Mouse (Mus musculus): ENCODE measurements around the gene Mrpl14. TPM values are rescaled to one million over a fixed set of nuclear protein-coding genes. Genes with fewer than 3 reads are reported as not detected.

Mrpl14 gene
- polyA plus RNA-seq, 3 experiments from 2014 or later, result 74.5 to 88.1 (median 87.7) TPM

DNA sequence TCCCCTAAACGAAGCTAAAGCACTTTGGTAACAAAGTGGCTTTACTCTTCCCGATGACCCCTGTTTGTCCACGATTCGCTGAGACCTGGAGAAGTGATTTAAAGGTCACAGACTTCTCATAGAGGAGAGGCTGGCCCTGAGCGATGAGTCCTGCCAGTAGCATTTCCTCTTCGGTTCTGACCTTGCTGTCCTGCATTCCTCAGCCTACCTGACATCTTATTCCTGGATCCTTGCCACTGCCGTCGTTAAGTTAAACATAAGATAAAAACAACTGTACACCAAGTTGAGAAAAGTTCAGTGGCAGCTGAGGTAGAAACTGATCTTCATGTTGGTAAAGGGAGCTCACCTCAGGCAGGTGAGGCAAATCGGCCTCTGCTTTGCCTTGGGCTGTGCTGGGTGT is 3.0 kb downstream of the Mrpl14 start:
- ATAC-seq, result no peak

DNA sequence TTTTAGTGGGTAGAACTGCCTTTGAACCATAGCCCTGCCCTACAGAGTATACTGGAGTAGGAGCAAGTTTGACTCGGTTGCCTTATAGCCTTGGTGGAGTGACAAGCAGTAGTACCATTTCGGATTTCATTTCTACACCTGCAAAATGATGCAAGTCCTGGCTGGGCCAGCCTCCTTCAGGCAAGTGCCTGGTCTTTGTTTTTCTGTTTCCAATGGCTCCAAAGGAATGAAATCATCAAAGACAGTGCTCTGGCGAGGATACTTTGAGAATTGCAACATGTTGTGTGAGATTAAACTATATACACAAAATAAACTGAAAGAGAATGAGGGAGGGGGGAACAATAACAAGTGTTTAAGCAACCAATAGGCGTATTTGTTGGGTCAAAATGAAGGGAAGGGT is 3.9 kb downstream of the Mrpl14 start:
- ATAC-seq, result no peak

DNA sequence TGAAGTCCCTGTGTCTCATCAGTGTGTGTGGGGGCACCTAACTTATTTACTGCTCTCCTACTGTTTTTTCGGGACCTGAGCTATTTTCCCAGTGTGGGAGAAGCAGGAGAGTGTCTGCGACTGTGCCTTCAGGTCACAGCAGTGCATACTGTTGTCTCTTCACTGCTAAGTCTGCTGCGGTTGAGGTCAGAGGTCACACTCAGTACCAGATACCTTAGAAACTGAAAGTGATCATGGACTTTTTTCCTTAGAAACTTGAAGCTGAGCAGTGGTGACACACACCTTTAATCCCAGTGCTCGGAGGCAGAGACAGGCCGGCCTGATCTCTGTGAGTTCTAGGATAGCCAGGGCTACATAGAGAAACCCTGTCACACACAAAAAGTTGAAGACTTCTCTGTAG is 6.0 kb downstream of the Mrpl14 start:
- ATAC-seq, result no peak

DNA sequence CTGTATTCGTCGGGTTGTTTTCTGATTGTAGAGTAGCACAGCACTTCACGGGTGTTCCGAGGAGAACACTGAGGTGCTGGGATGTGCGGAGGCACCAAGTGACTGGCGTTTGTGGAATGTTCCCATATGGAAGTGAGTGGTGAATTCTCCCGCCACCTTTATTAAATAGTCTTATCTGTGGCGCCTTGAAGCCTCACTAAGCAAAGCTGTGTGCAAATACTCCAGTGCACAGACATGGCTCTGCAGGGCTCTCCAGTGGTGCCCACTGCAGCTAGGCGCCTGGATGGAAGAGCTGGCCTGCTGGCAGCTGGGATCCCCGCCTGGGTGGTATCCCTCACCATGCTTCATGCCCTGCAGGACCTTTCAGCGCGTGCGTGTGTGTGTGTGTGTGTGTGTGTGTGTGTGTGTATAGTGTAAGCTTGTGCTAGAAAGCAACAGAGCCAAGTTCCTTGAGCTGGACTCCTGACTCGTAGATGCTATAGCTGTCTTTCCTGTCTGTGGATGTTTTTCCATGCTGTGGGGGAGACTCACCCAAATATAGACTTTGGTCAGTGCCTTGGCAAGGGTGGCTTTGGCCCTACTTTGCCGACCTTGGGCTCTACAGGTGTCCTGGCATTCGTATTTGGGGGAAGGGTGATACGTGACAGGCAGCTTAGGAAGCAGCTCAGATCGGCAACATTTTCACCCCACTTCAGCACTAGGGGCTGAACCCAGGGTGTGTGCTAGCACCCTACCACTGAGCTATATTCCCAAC is 7.9 kb downstream of the Mrpl14 start:
- ATAC-seq, result no peak

DNA sequence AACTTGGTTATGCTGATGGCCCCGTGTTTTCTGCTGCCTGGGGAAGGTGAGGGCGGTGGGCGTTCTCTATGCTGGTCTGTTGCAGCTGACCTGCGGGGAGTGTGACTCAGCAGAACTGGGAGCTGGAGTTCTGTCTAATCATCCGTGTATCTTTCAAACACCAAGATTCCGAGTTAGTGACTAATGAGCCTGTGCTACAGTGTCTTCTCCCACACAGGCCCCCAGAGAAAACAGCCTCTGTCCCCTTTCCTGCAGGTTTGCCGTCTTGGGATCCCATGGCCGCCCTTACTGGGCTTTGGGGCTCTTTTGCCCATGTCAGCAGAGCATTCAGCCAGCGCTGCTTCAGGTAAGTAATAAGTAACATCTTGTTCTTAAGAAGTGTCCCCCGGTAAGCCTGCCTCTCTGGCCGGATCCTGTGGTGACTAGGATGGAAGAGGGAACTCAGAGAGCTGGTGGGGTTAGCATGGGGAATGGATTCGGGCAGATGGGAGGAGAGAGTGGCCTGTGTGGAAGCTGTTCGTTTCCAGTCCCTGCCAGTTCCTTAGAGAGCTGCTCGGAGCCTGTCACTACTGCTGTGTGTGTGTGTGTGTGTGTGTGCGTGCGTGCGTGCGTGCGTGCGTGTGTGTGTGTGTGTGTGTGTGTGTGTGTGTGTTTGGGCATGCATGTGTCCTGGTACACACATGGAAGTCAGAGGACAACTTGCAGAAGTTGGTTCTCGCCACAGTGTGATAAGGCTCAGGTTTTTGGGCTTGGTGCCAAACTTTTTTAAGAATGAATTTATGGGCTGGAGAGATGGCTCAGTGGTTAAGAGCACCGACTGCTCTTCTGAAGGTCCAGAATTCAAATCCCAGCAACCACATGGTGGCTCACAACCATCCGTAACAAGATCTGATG is 9.4 kb downstream of the Mrpl14 start:
- ATAC-seq, result no peak

DNA sequence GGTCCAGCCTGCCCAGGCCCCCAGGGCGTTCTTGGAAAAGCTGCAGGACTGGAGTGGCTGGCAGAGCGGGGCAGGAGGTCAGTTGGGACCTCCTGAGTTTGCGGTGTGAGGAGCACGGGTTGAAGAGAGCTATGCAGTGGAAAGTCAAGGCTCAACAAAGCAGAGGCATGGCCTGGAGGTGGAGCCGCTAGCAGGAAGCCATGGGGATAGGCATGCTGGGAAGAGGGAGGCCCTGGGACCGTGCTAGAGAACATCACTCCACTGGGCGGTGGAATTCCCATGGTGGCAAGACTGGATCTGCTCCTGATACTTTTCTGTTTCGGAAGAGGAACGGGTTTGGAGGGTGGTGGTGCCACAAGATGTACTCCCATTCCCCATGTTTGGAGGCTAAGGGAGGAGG is 10.9 kb downstream of the Mrpl14 start:
- no peak for ATAC-seq

DNA sequence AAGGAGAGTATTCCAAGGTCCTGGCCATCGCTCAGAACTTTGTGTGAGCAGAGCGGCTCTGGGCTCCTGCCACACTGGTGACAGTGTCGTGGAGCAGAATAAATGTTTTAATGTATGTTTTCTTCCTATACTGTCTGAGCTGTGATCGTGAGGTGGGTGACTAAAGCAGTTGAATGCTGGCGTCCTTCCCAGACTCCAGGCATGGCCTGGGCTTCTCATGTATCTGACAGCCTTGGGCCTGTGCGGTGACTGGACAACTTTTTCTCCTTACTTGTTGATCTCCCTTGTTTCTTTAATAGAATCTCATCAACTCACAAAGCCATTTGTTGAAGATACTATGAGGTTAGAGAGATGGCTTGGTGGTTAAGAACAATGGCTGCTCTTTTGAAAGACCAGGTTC is 12.2 kb downstream of the Mrpl14 start:
- ATAC-seq, result no peak

DNA sequence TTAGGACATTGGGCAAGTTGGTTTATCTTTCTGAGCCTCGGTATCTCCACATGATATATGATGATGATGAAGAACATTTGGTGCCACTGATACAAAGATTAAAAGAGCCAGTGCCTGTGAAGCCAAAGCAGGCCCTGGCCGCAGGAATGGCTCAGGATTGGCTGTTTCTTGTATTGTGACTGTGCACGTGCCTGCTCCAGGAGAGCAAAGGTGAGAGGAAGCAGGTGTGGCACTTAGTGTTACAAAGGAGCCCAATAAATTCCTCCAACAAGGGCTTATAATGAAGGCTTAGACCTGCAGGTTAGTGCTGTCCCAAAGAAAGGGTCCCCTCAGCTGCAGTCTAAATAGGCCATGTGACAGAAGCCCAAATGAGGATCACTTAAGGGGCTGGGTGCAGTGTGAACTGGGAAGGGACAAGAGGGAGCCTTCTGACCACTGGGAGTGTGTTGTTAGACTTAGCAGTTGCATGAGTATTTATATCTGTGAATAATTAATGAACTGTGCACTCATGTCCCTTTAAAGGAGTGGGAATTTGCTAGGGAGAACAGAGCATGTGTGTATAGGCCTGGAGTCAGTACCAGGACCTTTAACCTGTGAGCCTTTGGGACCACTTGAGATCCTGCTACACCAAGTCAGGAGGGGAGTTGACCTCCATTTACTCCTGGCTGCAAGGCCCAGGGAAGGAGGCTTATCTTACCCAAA is 13.1 kb downstream of the Mrpl14 start:
- no peak for ATAC-seq

DNA sequence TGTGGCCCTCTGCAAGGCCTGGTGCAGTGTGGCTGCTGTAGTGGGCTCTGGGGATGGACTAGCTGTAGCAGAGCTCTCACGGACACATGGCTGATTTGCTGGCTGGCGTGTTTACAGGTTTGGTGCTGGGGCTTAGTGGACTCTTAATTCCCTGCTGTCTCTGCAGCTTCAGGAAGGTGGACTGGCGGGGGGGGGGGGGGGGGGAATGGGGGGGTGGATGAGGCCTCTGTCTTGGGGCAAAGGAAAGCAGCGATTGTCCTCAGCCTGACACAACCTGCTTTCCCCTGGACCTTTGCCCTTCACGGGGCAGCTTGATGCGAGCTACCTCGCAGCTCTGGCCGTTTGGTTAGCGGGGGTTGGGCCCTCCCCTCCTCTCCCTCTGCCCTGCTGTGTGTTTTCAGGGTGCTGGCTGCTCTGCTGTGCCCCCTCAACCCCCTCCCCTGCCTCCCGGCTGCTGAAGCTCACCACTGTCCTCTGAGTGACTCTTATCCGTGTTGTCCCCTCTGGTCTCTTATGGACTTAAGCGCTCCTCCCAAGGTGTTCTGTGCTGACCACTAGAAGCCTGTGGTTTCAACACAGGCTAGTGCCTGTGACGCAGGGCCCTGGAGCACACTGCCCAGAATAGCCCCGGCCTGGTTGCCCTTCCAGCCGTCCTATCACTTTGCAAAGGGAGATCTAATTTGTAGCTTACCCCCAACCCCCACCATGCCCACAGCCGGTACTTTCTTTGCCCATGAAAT is 14.5 kb downstream of the Mrpl14 start:
- ATAC-seq, result no peak

DNA sequence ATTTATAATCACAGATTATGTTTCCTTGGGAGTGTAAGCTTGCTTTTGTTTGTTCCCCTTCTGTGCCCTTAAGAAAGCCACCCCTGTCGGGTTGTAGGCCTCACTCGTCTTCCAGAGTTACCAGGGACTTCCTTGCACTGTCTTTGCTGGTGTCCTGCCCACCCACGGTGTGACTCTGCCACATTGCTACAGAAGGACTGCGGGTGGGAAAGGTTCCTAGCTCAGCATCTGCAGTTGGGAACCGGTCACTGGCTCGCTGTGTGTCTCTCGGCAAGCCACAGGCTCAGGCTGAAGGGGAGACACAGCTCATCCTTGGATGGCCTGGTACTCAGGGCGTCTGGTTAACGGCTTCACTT is 15.1 kb downstream of the Mrpl14 start:
- no peak for ATAC-seq

DNA sequence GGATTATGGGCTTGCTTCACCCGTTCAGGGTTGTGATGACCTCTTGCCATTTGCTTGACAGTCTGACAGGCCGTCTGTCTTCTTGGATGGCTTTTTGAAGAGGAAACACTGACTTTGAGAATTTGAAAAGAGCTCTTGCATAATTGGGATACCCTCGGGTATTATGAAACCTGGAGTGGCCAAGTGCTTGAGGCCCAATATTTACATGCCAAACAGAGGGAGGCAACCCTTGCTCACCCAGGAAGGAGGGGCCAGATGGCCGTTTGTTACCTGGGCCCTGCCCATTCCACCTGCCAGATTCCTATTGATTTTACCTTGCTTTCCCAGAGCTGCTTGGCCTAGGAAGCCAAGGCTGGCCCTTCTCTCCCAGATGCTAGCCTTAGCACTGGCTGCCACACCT is 16.1 kb downstream of the Mrpl14 start:
- no peak for ATAC-seq

DNA sequence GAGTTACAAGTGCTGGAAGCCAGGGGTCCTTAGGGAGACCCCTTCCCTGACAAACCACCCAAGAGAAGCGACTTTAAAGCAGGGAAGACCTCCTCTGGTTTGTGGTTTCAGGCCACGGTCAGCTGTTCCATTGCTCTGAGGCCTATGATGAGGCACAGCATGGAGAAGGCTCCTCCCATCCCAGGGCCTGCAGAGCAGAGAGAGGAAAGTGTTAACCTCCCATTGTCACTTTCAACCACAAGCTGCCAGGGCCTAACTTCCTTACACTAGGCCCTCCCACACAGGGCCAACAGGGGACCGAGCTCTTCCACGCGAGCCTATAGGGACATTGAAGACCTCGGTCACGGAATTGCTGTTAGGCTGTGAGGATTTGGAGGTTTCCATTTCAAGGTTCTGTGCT is 17.1 kb downstream of the Mrpl14 start:
- ATAC-seq, result no peak

DNA sequence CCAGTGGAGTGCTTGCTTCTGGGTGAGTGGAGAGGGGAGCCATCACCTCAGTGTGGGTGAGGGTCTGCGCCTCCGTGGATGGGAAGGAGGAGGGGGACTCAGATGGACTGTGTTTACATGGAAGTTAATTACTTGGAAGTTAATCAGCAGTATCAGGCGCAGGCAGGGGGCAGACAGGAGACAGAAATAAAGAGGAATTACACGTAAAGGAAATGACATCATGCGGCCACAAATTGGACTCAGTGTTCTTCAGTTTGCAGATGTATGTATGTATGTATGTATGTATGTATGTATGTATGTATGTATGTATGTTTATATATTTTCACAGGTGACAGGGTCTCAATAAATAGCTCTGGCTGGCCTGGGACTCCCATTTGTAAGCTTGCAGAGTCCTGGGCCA is 20.7 kb downstream of the Mrpl14 start:
- ATAC-seq, result no peak

DNA sequence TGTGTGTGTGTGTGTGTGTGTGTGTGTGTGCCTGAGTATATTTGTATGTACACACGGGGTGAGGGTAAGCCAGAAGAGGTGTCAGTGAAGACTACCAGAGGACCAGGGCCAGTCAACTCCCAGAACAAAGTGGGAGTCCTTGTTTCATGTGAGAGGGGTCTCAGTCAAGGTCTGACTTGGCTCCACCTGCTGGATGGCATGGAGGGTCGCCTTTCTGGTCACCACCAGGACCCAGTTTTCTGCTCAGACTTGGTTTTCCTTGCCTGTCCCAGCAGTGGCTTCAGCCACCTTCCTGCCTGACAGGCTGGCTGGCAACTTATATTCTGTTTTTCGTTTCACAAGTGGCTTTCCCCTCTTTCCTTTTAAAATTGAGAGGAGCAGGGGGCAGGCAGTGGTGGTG is 21.3 kb downstream of the Mrpl14 start:
- no peak for ATAC-seq

DNA sequence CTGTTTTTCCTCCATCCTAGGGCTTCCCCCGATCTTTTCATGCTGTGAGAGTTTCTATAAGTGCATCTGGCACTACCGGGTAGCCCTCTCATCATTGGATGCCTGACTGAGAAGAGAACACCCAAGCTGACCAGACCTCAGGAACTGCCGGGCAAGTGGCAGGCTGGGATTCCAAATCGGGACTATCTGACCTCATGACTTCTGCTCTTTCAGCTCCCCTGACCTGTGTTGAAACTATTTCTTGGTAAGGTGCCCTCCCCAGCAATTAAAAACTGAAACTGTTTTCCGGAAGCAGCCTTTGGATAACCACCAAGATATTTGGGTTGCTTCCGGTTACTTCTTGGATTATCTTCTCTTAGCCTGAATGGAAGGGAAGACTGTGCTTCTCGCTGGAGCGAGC is 22.1 kb downstream of the Mrpl14 start:
- ATAC-seq, result no peak

DNA sequence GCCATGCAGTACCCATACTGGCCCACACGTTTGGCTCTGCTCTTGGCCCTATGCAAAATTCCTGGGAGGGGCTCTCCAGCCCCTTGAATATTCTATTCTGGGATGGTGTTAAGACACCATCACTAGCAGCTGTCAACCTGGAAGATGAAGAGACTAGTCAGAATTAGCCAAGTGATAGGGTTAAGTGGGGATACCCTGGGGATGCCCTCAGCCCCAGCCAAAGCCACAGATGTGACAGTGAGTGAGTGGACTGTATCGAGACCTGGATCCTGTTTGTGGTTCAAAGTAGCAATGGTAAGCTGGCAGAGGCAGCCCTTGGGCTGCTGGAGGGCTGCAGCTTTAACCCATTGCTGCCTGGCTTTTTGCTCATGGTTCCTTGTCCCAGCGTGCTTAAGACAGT is 23.7 kb downstream of the Mrpl14 start:
- ATAC-seq, result no peak

DNA sequence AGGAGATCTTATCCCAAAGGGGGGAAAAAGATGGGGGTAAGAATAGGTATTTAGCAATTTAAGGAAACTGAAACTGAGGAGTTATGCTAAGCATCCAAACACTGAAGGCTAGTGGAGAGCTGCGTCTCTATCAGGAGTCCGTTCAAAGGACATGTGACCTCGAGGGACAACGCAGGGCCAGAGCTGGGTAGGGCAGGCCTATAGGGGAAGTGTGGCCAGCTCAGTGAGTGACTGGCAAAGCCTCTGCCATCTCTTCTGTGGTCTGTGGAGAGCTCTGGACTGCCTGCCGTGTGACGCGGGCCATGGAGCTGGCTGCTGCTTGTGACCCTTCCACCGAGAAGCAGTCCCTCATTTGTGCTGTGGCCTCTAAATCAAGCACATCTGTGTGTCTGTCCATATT is 24.3 kb downstream of the Mrpl14 start:
- no peak for ATAC-seq

DNA sequence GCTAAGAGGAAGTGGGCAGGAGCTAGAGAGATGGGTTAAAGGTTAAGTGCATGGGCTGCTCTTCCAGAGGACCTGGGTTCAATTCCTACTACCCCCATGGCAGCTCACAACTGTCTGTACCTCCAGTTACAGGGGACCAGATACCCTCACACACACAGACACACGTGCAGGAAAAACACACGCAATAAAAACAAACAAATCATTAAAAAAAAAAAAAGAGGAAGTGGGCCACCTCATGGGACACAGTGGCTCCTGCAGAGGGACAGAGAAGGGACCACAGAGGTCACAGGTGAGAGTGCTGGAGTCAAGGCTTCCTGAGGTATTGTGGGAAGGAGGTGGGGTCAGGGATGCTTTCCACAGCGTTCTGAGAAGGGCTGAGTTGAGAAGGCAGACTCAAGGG is 25.4 kb downstream of the Mrpl14 start:
- no peak for ATAC-seq

DNA sequence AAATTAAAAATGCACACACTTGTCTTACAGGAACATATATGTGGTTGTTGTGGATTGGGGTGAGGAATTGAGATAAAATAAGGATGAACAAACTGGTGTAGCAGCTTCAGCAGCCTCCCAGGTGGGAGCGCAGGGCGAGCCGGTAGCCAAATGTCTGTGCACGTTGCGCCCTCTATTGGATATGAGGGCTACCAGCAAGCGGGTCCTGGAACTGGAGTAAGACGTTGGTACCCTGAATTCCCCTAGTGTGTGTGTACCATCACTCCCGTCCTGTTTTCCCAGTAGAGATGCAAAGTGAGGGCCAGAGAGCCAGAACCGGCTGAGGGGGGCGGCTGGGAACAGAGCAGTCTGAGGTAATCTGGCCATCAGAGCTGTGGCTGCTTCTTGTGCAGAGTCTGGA is 32.2 kb downstream of the Mrpl14 start:
- peak; percentile 52 for ATAC-seq

DNA sequence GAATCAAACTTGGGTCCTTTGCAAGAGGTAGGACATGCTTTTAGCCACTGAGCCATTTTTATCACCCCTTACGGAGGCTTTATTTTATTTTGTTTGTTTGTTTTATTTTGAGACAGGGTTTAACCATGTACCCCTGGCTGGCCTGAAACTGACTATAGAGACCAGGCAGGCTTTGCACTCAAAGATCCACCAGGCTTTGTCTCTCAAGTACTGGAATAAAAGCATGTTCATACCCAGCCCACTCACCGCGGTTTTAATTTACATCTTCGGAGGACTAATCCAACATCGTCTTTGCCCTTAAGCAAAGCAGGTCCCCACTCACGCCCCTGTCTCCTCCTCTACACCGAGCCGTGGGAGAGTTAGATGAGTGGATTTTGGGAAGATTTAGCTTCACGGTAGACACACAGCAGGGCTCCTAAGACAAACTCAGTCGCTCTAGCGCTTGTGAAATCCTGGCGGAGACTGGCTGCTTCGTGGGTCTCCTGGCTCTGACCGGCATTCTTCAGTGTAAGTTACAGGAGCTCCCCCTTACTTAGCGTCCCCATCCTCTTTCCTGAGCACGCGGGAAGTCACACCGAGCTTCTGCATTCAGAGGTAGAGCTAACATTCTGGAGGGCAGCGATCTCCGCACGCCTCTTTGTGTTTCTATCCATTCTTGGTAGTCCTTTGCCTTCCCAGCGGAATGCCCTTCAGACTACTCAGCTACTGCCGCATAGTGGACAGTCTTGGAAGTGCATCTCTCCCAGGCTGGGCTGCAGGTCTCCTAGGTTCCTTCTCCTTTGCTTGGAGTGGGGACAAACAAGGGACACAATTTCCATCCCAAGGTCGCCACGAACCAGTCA is 37.8 kb downstream of the Mrpl14 start:
- peak; percentile 68 for ATAC-seq

DNA sequence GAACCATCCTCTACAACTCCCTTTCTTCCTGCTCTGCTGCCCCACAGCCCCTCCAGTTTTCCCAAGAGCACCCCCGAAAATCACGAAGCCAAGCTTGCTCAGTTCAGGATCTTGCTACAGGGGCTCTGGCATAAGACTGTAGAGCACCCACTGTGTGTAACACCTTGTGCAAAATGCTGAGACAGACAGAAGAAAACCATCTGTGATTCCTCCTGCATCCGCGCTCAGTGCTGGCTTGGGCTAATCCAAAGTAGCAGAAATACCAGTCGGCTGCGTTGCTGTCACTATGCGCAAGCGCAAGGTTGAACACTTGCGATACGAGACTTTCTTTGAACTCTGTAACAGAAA is 38.4 kb downstream of the Mrpl14 start:
- ATAC-seq, result no peak

DNA sequence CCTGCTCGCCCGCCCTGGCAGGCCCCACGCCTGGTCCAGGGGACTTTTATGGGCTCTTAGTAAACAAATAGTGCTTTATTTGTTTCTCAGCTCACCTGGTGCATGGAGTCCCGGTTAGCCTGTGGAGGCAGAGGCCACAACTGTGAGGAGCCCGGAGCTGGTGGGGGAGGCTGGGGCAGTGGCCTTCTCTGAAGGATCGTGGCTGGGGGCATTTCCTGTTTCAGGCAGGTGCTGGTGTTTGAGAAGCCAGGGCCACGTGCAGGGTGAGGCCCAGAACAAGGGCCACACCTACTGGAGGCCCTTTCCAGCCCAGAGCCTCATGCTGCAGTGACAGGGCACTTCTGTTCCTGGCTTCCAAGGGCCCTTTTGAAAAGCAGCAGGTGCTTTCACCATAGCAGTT is 40.1 kb downstream of the Mrpl14 start:
- ATAC-seq, result no peak

Measured in inflammation-experienced regulatory T-cells, adult 6 months (primary cell).